Mouse (Mus musculus): Measurements from ENCODE around the gene Mdk. TPM values are rescaled to one million over a fixed set of nuclear protein-coding genes. Genes with fewer than 3 reads are reported as not detected.

Mdk gene
- polyA plus RNA-seq, 2 experiments = 1,171 to 1,381 TPM

DNA sequence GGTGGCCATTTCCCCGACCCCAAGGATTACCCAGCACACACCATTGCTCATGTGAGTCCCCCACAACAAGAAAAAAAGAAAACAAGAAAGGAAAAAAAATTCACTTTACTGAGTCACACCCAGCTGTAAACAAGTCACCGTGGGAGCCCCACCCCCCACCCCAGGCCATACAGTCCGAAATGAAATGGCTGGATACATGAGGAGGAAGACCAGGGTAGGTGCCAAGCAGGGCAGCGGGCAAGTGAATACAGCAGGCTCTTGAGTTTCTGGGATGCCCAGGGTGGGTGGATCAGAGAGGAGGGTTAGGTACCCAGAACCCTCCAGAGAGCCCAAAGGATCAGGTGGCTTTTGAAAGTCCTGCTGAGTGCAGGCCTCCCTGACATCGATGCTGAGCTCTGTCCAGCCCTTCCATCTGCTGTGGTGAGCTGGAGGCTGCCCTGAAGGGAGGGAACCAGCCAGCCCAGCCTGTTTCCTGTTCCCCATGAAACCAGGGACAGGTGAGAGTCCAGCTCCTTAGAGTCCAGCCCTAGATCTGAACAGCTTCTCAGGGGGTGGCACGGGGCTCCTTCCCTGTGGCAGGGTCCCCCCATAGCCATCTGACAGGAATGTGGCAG is 747 bp upstream of the Mdk start:
- H3K9me3 ChIP-seq (ENCODE audit: control insufficient read depth, low read length) = no peaks in the 10 kb centered on the region
- peak overlapping the region; percentile 99; the same call in 1 of the 2 replicates for H3K9ac ChIP-seq (ENCODE audit: low read depth, low read length, severe bottlenecking)
- peaks cover 22% of the 10 kb centered on the region for H3K4me1 ChIP-seq (ENCODE audit: control insufficient read depth, insufficient read depth, low read length)
- TF ChIP-seq POLR2A (IDR thresholded peaks at IDR 0.05; ENCODE audit: borderline replicate concordance, extremely low read depth, insufficient read depth, insufficient read length) = no peak
- no peak for DNase-seq (ENCODE audit: low spot score)
- WGBS = 16% methylated on average over 6 of the region's 6 CpGs
- ATAC-seq (ENCODE audit: low FRiP score, low read depth) = no peak
- H3K4me2 ChIP-seq (replicated peaks; ENCODE audit: low read depth, low read length, severe bottlenecking) = peak overlapping the region; percentile 81
- H3K27me3 ChIP-seq (ENCODE audit: control insufficient read depth, insufficient read depth, low read length) = no peaks in the 10 kb centered on the region
- 0 out of 2 replicates have a peak overlapping the region, but pooled peaks have one; percentile 73 for H3K4me3 ChIP-seq (replicated peaks; ENCODE audit: low read length)
- peaks cover 42% of the 10 kb centered on the region for H3K36me3 ChIP-seq (ENCODE audit: control insufficient read depth, insufficient read depth, low read length)
- H3K27ac ChIP-seq (replicated peaks; ENCODE audit: low read depth, low read length) = peak overlapping the region; percentile 99; the same call in 1 of the 2 replicates

DNA sequence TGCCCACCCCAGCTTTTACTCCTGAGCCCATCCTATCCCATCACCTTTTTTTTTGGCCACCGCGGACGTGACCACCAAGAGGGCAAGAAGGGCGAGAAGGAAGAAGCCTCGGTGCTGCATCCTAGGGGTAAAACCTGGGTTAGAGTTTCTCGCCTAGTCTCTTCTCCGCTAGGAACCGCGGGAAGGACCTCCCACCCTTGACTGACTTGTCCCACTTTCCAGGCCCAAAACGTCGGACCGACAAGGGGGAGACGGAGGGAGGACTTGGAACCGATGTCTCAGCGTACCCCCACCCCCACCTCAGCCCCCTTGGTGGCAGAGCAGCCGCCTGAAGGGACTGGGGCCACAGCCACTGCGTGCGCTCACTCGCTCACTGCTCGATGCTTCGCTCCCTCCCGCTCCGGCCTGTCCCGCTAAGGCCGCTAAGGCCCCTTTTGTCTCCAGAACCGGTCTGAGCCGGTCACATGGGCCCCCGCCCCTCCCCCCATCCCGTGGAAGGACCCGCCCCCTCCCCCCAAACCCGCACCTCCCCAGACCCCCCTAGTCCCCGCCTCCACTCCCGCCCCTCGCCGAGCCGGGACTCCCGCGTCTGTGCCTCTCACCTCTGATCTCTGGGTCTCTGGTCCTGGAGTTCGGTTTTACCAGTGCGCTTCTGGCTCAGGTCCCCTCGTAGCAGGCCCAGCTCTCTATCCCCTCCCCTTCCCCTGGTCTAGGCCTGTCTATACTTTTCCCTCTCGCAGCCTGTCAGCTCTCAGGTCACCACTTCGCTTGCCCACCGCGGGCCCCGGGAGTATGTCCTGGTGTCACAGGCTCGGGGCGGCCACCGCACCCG is 553 bp downstream of the Mdk start:
- ATAC-seq (ENCODE audit: low FRiP score, low read depth) (peak; percentile 82), DNase-seq (ENCODE audit: low spot score) (peak; percentile 80)
- H3K27ac ChIP-seq (replicated peaks; ENCODE audit: low read depth, low read length) = peak overlapping the region; percentile 99
- TF ChIP-seq POLR2A (IDR thresholded peaks at IDR 0.05; ENCODE audit: borderline replicate concordance, extremely low read depth, insufficient read depth, insufficient read length) = peak; percentile 97
- peak overlapping the region; percentile 73 for H3K4me3 ChIP-seq (replicated peaks; ENCODE audit: low read length)
- H3K9ac ChIP-seq (ENCODE audit: low read depth, low read length, severe bottlenecking) = peak overlapping the region; percentile 99
- 1% methylated on average over 42 of the region's 50 CpGs for WGBS
- H3K4me1 ChIP-seq (ENCODE audit: control insufficient read depth, insufficient read depth, low read length) = peaks cover 22% of the 10 kb centered on the region
- peaks cover 29% of the 10 kb centered on the region for H3K36me3 ChIP-seq (ENCODE audit: control insufficient read depth, insufficient read depth, low read length)
- H3K4me2 ChIP-seq (replicated peaks; ENCODE audit: low read depth, low read length, severe bottlenecking) = peak overlapping the region; percentile 81
- H3K27me3 ChIP-seq (ENCODE audit: control insufficient read depth, insufficient read depth, low read length) = no peaks in the 10 kb centered on the region
- no peaks in the 10 kb centered on the region for H3K9me3 ChIP-seq (ENCODE audit: control insufficient read depth, low read length)

DNA sequence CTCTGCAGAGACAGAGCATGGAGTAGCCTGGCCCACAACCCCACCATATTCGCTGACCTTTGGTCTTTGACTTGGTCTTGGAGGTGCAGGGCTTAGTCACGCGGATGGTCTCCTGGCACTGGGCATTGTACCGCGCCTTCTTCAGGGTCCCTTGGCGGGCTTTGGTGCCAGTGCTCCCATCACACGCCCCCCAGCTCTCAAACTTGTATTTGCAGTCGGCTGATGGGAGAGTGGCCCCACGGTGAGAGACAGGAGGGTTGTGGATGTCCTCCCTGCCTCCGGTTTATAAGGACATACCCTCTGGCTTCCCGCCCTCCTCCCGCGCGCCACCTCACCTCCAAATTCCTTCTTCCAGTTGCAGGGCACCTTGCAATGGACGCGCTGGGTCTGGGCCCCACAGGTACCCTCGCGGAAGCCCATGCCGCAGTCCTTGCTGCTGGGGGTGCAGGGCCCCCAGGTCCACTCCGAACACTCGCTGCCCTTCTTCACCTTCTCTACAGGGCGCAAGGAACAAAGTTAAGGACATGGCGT is 1.3 kb downstream of the Mdk start:
- Histone ChIP-seq H3K4me3 (replicated peaks; ENCODE audit: low read length) (peak overlapping the region; percentile 73), H3K4me2 (replicated peaks; ENCODE audit: low read depth, low read length, severe bottlenecking) (peak overlapping the region; percentile 81), H3K27ac (replicated peaks; ENCODE audit: low read depth, low read length) (peak overlapping the region; percentile 99), H3K27me3 (ENCODE audit: control insufficient read depth, insufficient read depth, low read length) (no peaks in the 10 kb centered on the region), H3K4me1 (ENCODE audit: control insufficient read depth, insufficient read depth, low read length) (peaks cover 22% of the 10 kb centered on the region), H3K36me3 (ENCODE audit: control insufficient read depth, insufficient read depth, low read length) (peaks cover 22% of the 10 kb centered on the region), H3K9ac (ENCODE audit: low read depth, low read length, severe bottlenecking) (peak overlapping the region; percentile 99), H3K9me3 (ENCODE audit: control insufficient read depth, low read length) (no peaks in the 10 kb centered on the region)
- TF ChIP-seq POLR2A (IDR thresholded peaks at IDR 0.05; ENCODE audit: borderline replicate concordance, extremely low read depth, insufficient read depth, insufficient read length) = peak; percentile 36; the same call in 1 of the 2 replicates
- no peak for ATAC-seq (ENCODE audit: low FRiP score, low read depth)
- WGBS = 2% methylated on average over 22 of the region's 23 CpGs
- no peak for DNase-seq (ENCODE audit: low spot score)

DNA sequence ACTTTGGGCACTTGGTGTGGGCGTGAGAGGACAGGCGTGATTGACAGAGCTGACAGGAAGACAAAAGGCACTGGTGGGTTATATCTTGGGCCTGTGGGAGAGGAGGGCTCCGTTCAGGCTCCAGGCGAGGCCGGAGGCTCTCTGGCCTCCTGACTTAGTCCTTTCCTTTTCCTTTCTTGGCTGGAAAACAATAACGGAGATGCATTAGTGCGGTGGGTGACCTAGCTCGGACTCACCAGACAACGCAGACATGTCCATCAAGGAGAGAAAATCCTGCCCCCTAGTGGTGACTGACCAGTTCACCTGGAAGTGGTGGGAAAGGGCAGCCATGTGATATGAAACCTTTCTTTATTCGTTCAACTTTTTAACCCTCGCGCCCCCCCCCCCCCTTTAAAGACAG is 2.2 kb downstream of the Mdk start:
- H3K36me3 ChIP-seq (ENCODE audit: control insufficient read depth, insufficient read depth, low read length) = peaks cover 13% of the 10 kb centered on the region; the same call in 1 of the 2 replicates
- no peaks in the 10 kb centered on the region for H3K9me3 ChIP-seq (ENCODE audit: control insufficient read depth, low read length)
- no peaks in the 10 kb centered on the region for H3K27me3 ChIP-seq (ENCODE audit: control insufficient read depth, insufficient read depth, low read length)
- 0 out of 2 replicates have a peak, but pooled peaks have one; percentile 20 for ATAC-seq (ENCODE audit: low FRiP score, low read depth)
- peaks cover 22% of the 10 kb centered on the region for H3K4me1 ChIP-seq (ENCODE audit: control insufficient read depth, insufficient read depth, low read length)
- H3K4me2 ChIP-seq (replicated peaks; ENCODE audit: low read depth, low read length, severe bottlenecking) = peak overlapping the region; percentile 81
- H3K27ac ChIP-seq (replicated peaks; ENCODE audit: low read depth, low read length) = no peak overlapping the region
- DNase-seq (ENCODE audit: low spot score) = peak; percentile 90
- H3K9ac ChIP-seq (ENCODE audit: low read depth, low read length, severe bottlenecking) = peak overlapping the region; percentile 99; the same call in 1 of the 2 replicates
- 11% methylated on average over 12 of the region's 12 CpGs for WGBS
- H3K4me3 ChIP-seq (replicated peaks; ENCODE audit: low read length) = peak overlapping the region; percentile 73
- no peak for TF ChIP-seq POLR2A (IDR thresholded peaks at IDR 0.05; ENCODE audit: borderline replicate concordance, extremely low read depth, insufficient read depth, insufficient read length)

DNA sequence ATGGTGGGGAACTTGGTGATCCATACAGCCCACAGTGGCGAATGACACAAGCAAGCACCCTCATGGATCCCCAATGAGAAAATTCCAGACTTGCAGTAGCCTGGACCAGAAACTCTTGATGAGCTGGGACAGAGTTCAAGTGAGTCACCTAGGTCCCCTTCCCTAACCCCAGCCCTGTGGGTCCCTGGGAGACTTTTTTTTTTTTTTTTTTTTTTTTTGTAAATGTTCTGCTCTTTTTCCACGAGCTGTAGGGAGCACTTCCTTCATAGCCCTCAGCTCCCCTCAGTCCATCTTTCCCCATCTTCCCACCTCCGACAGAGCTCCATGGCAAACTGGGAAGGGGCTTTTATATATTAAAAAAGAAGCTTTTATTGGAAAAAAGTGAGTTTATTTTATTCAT is 2.6 kb downstream of the Mdk start:
- Histone ChIP-seq H3K4me1 (ENCODE audit: control insufficient read depth, insufficient read depth, low read length) (peaks cover 22% of the 10 kb centered on the region), H3K4me3 (replicated peaks; ENCODE audit: low read length) (peak overlapping the region; percentile 73), H3K9me3 (ENCODE audit: control insufficient read depth, low read length) (no peaks in the 10 kb centered on the region), H3K9ac (ENCODE audit: low read depth, low read length, severe bottlenecking) (no peak overlapping the region), H3K27ac (replicated peaks; ENCODE audit: low read depth, low read length) (no peak overlapping the region), H3K27me3 (ENCODE audit: control insufficient read depth, insufficient read depth, low read length) (no peaks in the 10 kb centered on the region), H3K36me3 (ENCODE audit: control insufficient read depth, insufficient read depth, low read length) (peaks cover 11% of the 10 kb centered on the region; the same call in 1 of the 2 replicates), H3K4me2 (replicated peaks; ENCODE audit: low read depth, low read length, severe bottlenecking) (peak overlapping the region; percentile 81)
- TF ChIP-seq POLR2A (IDR thresholded peaks at IDR 0.05; ENCODE audit: borderline replicate concordance, extremely low read depth, insufficient read depth, insufficient read length) = no peak
- 64% methylated on average over 3 of the region's 3 CpGs for WGBS
- DNase-seq (ENCODE audit: low spot score) (no peak), ATAC-seq (ENCODE audit: low FRiP score, low read depth) (no peak)
